Mouse (Mus musculus): ENCODE results near the gene Nfxl1. TPM values are rescaled to one million over a fixed set of nuclear protein-coding genes. Genes with fewer than 3 reads are reported as not detected.
A peak's percentile ranks its signal among the peaks of the same experiment; 100 is the strongest.
"Not testable (repeated sequence)": the region's sequence is repeated elsewhere in the genome, so short reads cannot be mapped to it uniquely, and the experiment has no call there.

Nfxl1 gene
- polyA plus RNA-seq, 1 experiment from 2014 or later: 25.4 TPM

GRCm38 (mm10) chr5:72565621-72566020 lies 6.1 kb upstream of the Nfxl1 start:
- TF ChIP-seq CTCF (IDR thresholded peaks at IDR 0.05; ENCODE audit: low read depth): no peak
- DNase-seq (no peak), ATAC-seq (ENCODE audit: insufficient read depth) (no peak)
- no peaks in the 10 kb centered on the region for H3K36me3 ChIP-seq (ENCODE audit: insufficient read depth)
- no peaks in the 10 kb centered on the region for H3K4me1 ChIP-seq (ENCODE audit: insufficient read depth)
- no peaks in the 10 kb centered on the region for H3K27me3 ChIP-seq (ENCODE audit: insufficient read depth, low read length)
- no peak overlapping the region for H3K9ac ChIP-seq
- no peak overlapping the region for H3K27ac ChIP-seq (ENCODE audit: low read depth)
- no peaks in the 10 kb centered on the region for H3K9me3 ChIP-seq (ENCODE audit: low read depth, low read length)
- WGBS: 81% methylated on average over 5 of the region's 5 CpGs
- H3K4me3 ChIP-seq (ENCODE audit: low read depth, low read length): no peak overlapping the region
- no peak overlapping the region for H3K4me2 ChIP-seq

GRCm38 (mm10) chr5:72563183-72563582 lies 3.7 kb upstream of the Nfxl1 start:
- WGBS: 80% methylated on average over 2 of the region's 2 CpGs
- H3K9me3 ChIP-seq (ENCODE audit: low read depth, low read length); H3K4me3 ChIP-seq (ENCODE audit: low read depth, low read length); ATAC-seq (ENCODE audit: insufficient read depth); H3K4me1 ChIP-seq (ENCODE audit: insufficient read depth); DNase-seq; H3K27ac ChIP-seq (ENCODE audit: low read depth); H3K27me3 ChIP-seq (ENCODE audit: insufficient read depth, low read length); H3K9ac ChIP-seq; H3K36me3 ChIP-seq (ENCODE audit: insufficient read depth); H3K4me2 ChIP-seq: not testable (repeated sequence)

- Histone ChIP-seq H3K9me3 (ENCODE audit: low read depth, low read length) (no peaks in the 10 kb centered on the region), H3K9ac (no peak overlapping the region), H3K4me2 (no peak overlapping the region), H3K4me1 (ENCODE audit: insufficient read depth) (0 out of 2 replicates have a peak, but pooled peaks cover 4% of the 10 kb centered on the region), H3K27ac (ENCODE audit: low read depth) (no peak overlapping the region), H3K27me3 (ENCODE audit: insufficient read depth, low read length) (no peaks in the 10 kb centered on the region), H3K36me3 (ENCODE audit: insufficient read depth) (peaks cover 1% of the 10 kb centered on the region), H3K4me3 (ENCODE audit: low read depth, low read length) (no peak overlapping the region)
- no peak for TF ChIP-seq CTCF (IDR thresholded peaks at IDR 0.05; ENCODE audit: low read depth)
- WGBS: 56% methylated on average over 3 of the region's 3 CpGs
- DNase-seq: no peak
- ATAC-seq (ENCODE audit: insufficient read depth): no peak
These were observed 1.6 kb upstream of the Nfxl1 start for GRCm38 (mm10) chr5:72560976-72561628.

GRCm38 (mm10) chr5:72558716-72559526 lies 563 bp downstream of the Nfxl1 start:
- ATAC-seq (ENCODE audit: insufficient read depth) (peak; percentile 76), DNase-seq (peak; percentile 32)
- Histone ChIP-seq H3K9me3 (ENCODE audit: low read depth, low read length) (no peaks in the 10 kb centered on the region), H3K36me3 (ENCODE audit: insufficient read depth) (peaks cover 19% of the 10 kb centered on the region), H3K4me2 (peak overlapping the region; percentile 87), H3K9ac (peak overlapping the region; percentile 91), H3K4me3 (ENCODE audit: low read depth, low read length) (peak overlapping the region; percentile 86), H3K27ac (ENCODE audit: low read depth) (peak overlapping the region; percentile 78), H3K4me1 (ENCODE audit: insufficient read depth) (0 out of 2 replicates have a peak, but pooled peaks cover 4% of the 10 kb centered on the region), H3K27me3 (ENCODE audit: insufficient read depth, low read length) (no peaks in the 10 kb centered on the region)
- WGBS: under 1% methylated on average over 57 of the region's 57 CpGs
- no peak for TF ChIP-seq CTCF (IDR thresholded peaks at IDR 0.05; ENCODE audit: low read depth)

GRCm38 (mm10) chr5:72556245-72556644 lies 3.2 kb downstream of the Nfxl1 start:
- Histone ChIP-seq H3K4me3 (ENCODE audit: low read depth, low read length) (no peak overlapping the region), H3K4me2 (no peak overlapping the region), H3K9me3 (ENCODE audit: low read depth, low read length) (no peaks in the 10 kb centered on the region), H3K27me3 (ENCODE audit: insufficient read depth, low read length) (no peaks in the 10 kb centered on the region), H3K36me3 (ENCODE audit: insufficient read depth) (peaks cover 29% of the 10 kb centered on the region), H3K4me1 (ENCODE audit: insufficient read depth) (0 out of 2 replicates have a peak, but pooled peaks cover 4% of the 10 kb centered on the region), H3K9ac (no peak overlapping the region), H3K27ac (ENCODE audit: low read depth) (no peak overlapping the region)
- no peak for TF ChIP-seq CTCF (IDR thresholded peaks at IDR 0.05; ENCODE audit: low read depth)
- DNase-seq: no peak
- WGBS: 85% methylated on average over 3 of the region's 3 CpGs
- no peak for ATAC-seq (ENCODE audit: insufficient read depth)

- Histone ChIP-seq H3K36me3 (ENCODE audit: insufficient read depth) (peaks cover 34% of the 10 kb centered on the region), H3K4me2 (no peak overlapping the region), H3K9ac (no peak overlapping the region), H3K4me1 (ENCODE audit: insufficient read depth) (no peaks in the 10 kb centered on the region), H3K27ac (ENCODE audit: low read depth) (no peak overlapping the region), H3K4me3 (ENCODE audit: low read depth, low read length) (no peak overlapping the region), H3K9me3 (ENCODE audit: low read depth, low read length) (no peaks in the 10 kb centered on the region), H3K27me3 (ENCODE audit: insufficient read depth, low read length) (no peaks in the 10 kb centered on the region)
- TF ChIP-seq CTCF (IDR thresholded peaks at IDR 0.05; ENCODE audit: low read depth): no peak
- no peak for ATAC-seq (ENCODE audit: insufficient read depth)
- no peak for DNase-seq
- 87% methylated on average over 3 of the region's 3 CpGs for WGBS
These were observed 8.3 kb downstream of the Nfxl1 start for GRCm38 (mm10) chr5:72551209-72551608.

- Histone ChIP-seq H3K27me3 (ENCODE audit: insufficient read depth, low read length) (no peaks in the 10 kb centered on the region), H3K9me3 (ENCODE audit: low read depth, low read length) (no peaks in the 10 kb centered on the region), H3K36me3 (ENCODE audit: insufficient read depth) (peaks cover 44% of the 10 kb centered on the region), H3K27ac (ENCODE audit: low read depth) (no peak overlapping the region), H3K4me3 (ENCODE audit: low read depth, low read length) (no peak overlapping the region), H3K4me1 (ENCODE audit: insufficient read depth) (no peaks in the 10 kb centered on the region), H3K9ac (no peak overlapping the region), H3K4me2 (no peak overlapping the region)
- no peak for ATAC-seq (ENCODE audit: insufficient read depth)
- DNase-seq: no peak
- no peak for TF ChIP-seq CTCF (IDR thresholded peaks at IDR 0.05; ENCODE audit: low read depth)
- WGBS: 92% methylated on average over 3 of the region's 3 CpGs
These were observed 30.6 kb downstream of the Nfxl1 start for GRCm38 (mm10) chr5:72528896-72529295.
